Mouse (Mus musculus) neural tube, embryonic 12.5 days (tissue): ENCODE data around the gene Cst10. TPM values are rescaled to one million over a fixed set of nuclear protein-coding genes. Genes with fewer than 3 reads are reported as not detected.

Source experiments
- ATAC-seq: fragments of 200-750 bp; cut with Nextera tagmentation; 2 replicates; pipeline ENCODE4 v1.8.0; 2017; ENCODE audit warnings: low read depth, mild to moderate bottlenecking, moderate TSS enrichment, moderate library complexity; ENCODE audit not compliant: low FRiP score
- H3K27ac ChIP-seq: fragments of 300-500 bp; sonication (generic); 2 replicates; pipeline ENCODE4 v1.5.1; 2016
- H3K27me3 ChIP-seq: fragments of 300-500 bp; sonication (generic); replicated peaks from 2 replicates; pipeline ENCODE4 v1.6.1; 2016; ENCODE audit warnings: mild to moderate bottlenecking
- H3K36me3 ChIP-seq: fragments of 300-500 bp; sonication (generic); 2 replicates; pipeline ENCODE4 v1.6.1; 2016; ENCODE audit warnings: mild to moderate bottlenecking
- H3K4me1 ChIP-seq: fragments of 300-500 bp; sonication (generic); 2 replicates; pipeline ENCODE4 v1.6.1; 2016
- H3K4me2 ChIP-seq: fragments of 300-500 bp; sonication (generic); replicated peaks from 2 replicates; pipeline ENCODE4 v1.6.1; 2016; ENCODE audit warnings: mild to moderate bottlenecking
- H3K4me3 ChIP-seq: fragments of 300-500 bp; sonication (generic); 2 replicates; pipeline ENCODE4 v1.5.1; 2016
- H3K9ac ChIP-seq: fragments of 300-500 bp; sonication (generic); 2 replicates; pipeline ENCODE4 v1.6.1; 2016; ENCODE audit warnings: mild to moderate bottlenecking
- H3K9me3 ChIP-seq: fragments of 300-500 bp; sonication (generic); 2 replicates; pipeline ENCODE4 v1.6.1; 2016; ENCODE audit warnings: mild to moderate bottlenecking
- WGBS: fragments of 180-500 bp; shearing (Covaris S2); methylation state at CpG from one replicate; pipeline ENCODE4 v1.1.7; 2016; 5-methylcytosine and 5-hydroxymethylcytosine counted together
- polyA plus RNA-seq: library from polyadenylated mRNA; unstranded; fragments of >200 nt; fragmentation: Nextera tagmentation; extraction: Ambion mirVana; gene quantifications from 2 replicates; pipeline ENCODE4 v1.2.1, GENCODE M21; 2016

Cst10 gene
- polyA plus RNA-seq = not detected in 2 replicates

GRCm38 (mm10) chr2:149404757-149405156 lies at the start of gene Cst10:
Gene Cst10, plus strand, starts transcription at chr2:149405057.
- ATAC-seq = no peak
- Histone ChIP-seq H3K4me1 (no peaks in the 10 kb centered on the region), H3K27me3 (no peaks in the 10 kb centered on the region), H3K4me2 (no peak within 1 kb of the TSS), H3K4me3 (no peak within 1 kb of the TSS), H3K9ac (no peak within 1 kb of the TSS), H3K36me3 (no peaks in the 10 kb centered on the region), H3K9me3 (no peaks in the 10 kb centered on the region), H3K27ac (no peak within 1 kb of the TSS)
- WGBS = 91% methylated on average over 1 of the region's 1 CpGs

- Histone ChIP-seq H3K9me3 (no peaks in the 10 kb centered on the region), H3K27ac (no peak overlapping the region), H3K36me3 (no peaks in the 10 kb centered on the region), H3K27me3 (no peaks in the 10 kb centered on the region), H3K9ac (no peak overlapping the region), H3K4me1 (no peaks in the 10 kb centered on the region), H3K4me2 (no peak overlapping the region), H3K4me3 (no peak overlapping the region)
- 64% methylated on average over 3 of the region's 3 CpGs for WGBS
- ATAC-seq = no peak
Measured at GRCm38 (mm10) chr2:149392951-149393350, 11.9 kb upstream of the Cst10 start.

GRCm38 (mm10) chr2:149422564-149422963 lies 17.7 kb downstream of the Cst10 start:
- H3K27me3 ChIP-seq = no peaks in the 10 kb centered on the region
- ATAC-seq = peak; percentile 68
- no peak overlapping the region for H3K4me2 ChIP-seq
- H3K9ac ChIP-seq = no peak overlapping the region
- no peaks in the 10 kb centered on the region for H3K4me1 ChIP-seq
- no peaks in the 10 kb centered on the region for H3K36me3 ChIP-seq
- no peak overlapping the region for H3K4me3 ChIP-seq
- H3K27ac ChIP-seq = no peak overlapping the region
- no peaks in the 10 kb centered on the region for H3K9me3 ChIP-seq
- 30% methylated on average over 3 of the region's 4 CpGs for WGBS
